Mouse (Mus musculus) adrenal gland, adult 8-10 months (tissue): ENCODE measurements around the gene Pan3. TPM values are rescaled to one million over a fixed set of nuclear protein-coding genes. Genes with fewer than 3 reads are reported as not detected.

Experiments used
- DNase-seq: peaks from one replicate; pipeline ENCODE4 v3.0.0; 2022
- total RNA-seq, 4 experiments: library from RNA; stranded (reverse); gene quantifications; 2 replicates each; pipeline ENCODE4 v1.2.4; 2022

The Pan3 gene
- total RNA-seq, 4 experiments from 2014 or later, result 87.1 to 151 (median 115) TPM

DNA sequence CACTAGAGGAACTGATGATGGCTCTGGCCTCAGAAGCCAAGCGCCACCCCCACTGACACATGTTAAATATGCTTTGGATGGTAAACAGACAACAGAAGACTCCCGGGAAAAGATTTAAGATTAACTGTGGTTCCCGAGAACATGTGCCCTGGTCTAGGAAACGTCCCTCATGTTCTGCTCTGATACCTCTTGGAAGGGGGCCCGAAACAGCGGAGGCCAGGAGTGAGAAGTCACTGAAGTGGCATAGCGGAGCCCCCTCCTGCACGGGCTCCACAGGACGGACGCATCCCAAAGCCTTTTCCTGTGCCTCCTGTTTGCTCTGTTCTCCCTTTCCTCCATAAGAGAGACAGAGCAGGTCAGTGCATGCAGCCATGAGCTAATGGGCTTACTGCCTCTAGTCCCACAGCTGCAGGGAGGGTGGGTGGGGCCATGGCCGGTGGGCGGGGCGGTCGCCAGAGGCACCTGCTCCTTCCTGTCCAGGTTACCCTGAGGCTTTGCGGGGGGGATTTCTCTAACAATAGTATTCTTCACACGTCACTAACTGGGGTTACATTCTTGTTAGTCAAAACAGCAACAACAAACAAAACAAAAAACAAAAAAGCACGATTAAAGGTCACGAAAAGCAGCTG is 133.7 kb downstream of the Pan3 start:
- no peak for DNase-seq

DNA sequence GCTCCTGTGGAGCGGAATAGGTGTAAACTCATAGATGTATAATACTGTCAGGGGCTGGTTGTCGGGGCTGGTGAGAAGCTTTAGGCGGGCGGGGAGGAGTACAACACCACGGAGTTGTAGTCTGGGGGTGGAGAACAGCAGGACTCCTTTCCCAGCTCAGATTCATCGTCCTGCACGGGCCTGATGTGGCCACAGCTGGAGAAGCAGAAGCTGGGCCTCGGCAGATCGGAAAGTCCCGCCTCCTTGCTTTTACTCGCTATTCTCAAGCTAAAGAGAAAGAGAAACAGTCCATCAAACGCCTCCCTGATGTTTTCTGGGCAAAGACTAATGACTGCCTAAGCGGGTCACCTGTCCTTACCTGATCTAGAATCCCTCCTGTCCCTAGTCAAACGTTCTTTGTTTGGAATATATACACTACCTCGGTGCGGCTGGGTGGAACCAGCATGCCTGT is 134.2 kb downstream of the Pan3 start:
- no peak for DNase-seq

GRCm38 (mm10) chr5:147565444-147565843 is 135.5 kb downstream of the Pan3 start:
- DNase-seq, result no peak

GRCm38 (mm10) chr5:147566335-147566734 is 136.4 kb downstream of the Pan3 start:
- no peak for DNase-seq

GRCm38 (mm10) chr5:147572695-147573094 is 142.7 kb downstream of the Pan3 start:
- no peak for DNase-seq

DNA sequence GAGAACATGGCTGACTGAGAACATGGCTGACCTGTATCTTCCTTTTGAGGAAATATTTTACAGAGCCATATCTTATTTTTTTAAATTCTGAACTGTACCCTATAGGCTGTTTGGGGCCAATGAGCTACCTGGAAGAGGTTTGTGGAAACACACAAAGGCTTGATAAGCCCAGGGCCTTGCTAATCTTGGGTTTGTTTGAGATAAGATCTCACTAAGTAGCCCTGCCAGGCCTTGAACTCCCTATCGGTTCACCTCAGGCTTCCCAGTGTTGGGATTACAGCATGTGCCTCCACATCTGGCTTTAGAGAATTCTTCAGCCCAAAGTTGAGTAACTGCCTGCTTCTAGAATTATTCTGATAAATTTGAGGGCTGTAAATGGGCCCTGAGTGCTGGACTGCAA is 143.6 kb downstream of the Pan3 start:
- DNase-seq, result no peak

GRCm38 (mm10) chr5:147574517-147574916 is 144.6 kb downstream of the Pan3 start:
- DNase-seq, result peak; percentile 58

GRCm38 (mm10) chr5:147577003-147577402 is 147.0 kb downstream of the Pan3 start:
- DNase-seq, result no peak

DNA sequence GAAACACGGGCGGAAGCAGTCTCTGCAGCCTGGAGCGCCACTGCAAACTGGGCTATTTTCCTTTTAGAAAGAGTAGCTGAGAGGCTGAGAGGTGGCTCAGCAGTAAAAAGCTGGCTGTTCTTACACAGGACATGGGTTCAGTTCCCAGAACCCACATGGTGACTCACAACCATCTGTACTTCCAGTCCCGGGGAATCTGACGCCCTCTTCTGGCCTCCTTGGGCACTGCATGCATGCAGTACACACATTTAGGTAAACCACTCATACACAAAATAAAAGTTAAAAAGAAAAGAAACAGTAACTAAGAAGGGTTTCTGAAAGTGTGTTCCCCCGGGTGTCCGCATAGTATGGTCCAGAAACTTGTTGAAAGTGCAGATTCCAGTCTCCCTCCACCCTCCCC is 149.2 kb downstream of the Pan3 start:
- no peak for DNase-seq

DNA sequence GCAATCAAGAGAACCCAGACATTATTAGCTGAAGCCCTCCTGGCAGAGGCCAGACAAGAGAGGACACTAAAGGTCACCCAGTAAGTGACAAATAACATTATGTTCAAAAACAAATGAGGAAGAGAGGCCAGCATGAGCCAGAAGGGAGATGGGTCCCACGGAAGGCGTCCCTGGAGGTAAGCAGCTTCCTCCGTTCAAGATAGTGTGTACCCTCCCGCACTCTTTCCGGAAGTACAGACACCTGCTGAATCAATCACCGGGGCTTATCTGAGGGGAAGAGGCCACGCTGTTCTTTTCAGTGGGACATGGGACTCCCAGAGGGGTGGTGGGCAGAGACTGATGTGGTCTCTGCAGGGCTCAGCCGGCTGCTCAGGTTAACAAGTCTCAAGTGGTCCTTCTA is 149.7 kb downstream of the Pan3 start:
- peak; percentile 16 for DNase-seq

- no peak for DNase-seq
These were observed 150.2 kb downstream of the Pan3 start for GRCm38 (mm10) chr5:147580181-147580580.

GRCm38 (mm10) chr5:147583702-147584298 is 153.8 kb downstream of the Pan3 start:
- DNase-seq, result peak; percentile 41

GRCm38 (mm10) chr5:147584648-147585047 is 154.7 kb downstream of the Pan3 start:
- DNase-seq, result no peak

DNA sequence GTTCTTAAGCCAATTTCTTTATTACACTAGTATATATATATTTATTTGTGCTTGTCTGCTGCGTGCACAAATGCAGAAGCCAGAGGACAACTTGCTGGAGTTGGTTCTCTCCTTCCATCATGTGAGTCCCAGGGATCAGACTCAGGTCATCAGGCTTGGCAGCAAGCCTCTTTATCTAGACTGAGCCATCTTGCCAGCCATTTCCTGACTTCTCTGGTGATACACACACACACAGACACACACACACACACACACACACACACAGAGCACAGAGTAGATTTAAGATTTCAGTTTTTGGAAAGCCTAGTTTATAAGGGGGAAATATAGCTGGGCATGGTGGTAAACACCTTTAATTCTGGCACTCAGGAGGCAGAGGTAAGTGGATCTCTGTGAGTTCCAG is 155.1 kb downstream of the Pan3 start:
- no peak for DNase-seq

GRCm38 (mm10) chr5:147589814-147590213 is 159.9 kb downstream of the Pan3 start:
- DNase-seq, result no peak

DNA sequence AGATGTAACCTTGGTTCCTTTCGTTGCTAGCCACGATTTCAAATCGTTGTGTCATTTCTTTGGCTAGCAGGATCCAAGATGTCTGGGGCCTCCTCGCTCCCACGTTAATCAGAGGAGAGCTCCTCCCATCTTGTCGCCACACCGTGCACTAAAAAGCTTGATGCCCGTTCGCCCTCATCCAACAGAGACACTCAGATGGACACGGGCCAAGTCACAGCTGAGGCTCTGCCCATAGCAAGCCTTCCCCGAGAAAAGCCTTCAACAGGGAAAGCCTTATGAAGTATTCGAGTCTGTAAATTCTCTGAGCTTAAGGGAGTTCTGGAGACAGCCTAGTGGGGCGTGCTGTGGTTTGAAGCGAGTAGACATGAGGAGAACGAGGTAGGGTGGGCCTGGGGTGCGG is 167.9 kb downstream of the Pan3 start:
- DNase-seq, result no peak

Other genes with a start within 250 kb of the Pan3 start
- gene Gsx1, start 241.5 kb upstream of the Pan3 start, total RNA-seq, result not detected
- not detected for gene Pdx1, start 160.2 kb upstream of the Pan3 start, total RNA-seq
- gene Cdx2, start 122.9 kb upstream of the Pan3 start, total RNA-seq, result not detected
- 1 to 10 TPM in 2 of 4 experiments, not detected in 2; 1.2 to 1.5 TPM for gene Urad, start 107.7 kb upstream of the Pan3 start, total RNA-seq
- gene Flt3, start 29.7 kb upstream of the Pan3 start, total RNA-seq, result under 1 TPM; 0.49 to 0.93 (median 0.67) TPM